Mouse (Mus musculus) gastrocnemius, postnatal 14 days (tissue): Measurements from ENCODE around the gene Tuba3a. TPM values are rescaled to one million over a fixed set of nuclear protein-coding genes. Genes with fewer than 3 reads are reported as not detected.

ENCODE experiments used
- DNase-seq: peaks from one replicate; pipeline ENCODE4 v3.0.0; 2021; ENCODE audit warnings: mixed read lengths
- intact Hi-C: fragments of 180-260 bp; cut with DNase I; formaldehyde crosslinking; loops from one replicate; pipeline ENCODE4 v1.15.1; 2025; ENCODE audit warnings: low total_unique reads
- long read RNA-seq, 2 experiments: library from polyadenylated mRNA; stranded (forward); transcript quantifications; one replicate each; pipeline ENCODE4 v2.0.0; 2021
- total RNA-seq, 2 experiments: library from RNA; stranded (reverse); gene quantifications; 2 replicates each; pipeline ENCODE4 v1.2.3; 2021

Gene Tuba3a
- not detected for total RNA-seq
- long read RNA-seq, experiment 1: 0 reads
- long read RNA-seq, experiment 2: 0 reads

- intact Hi-C loops: no loop called here
- DNase-seq: no peak
Measured at GRCm38 (mm10) chr6:125285890-125286289, at the start of gene Tuba3a. Gene Tuba3a (minus strand): TSS chr6:125286042.

GRCm38 (mm10) chr6:125334356-125334755 lies 48.5 kb upstream of the Tuba3a start:
- no peak for DNase-seq
- intact Hi-C loops: no loop called here

- intact Hi-C loops: no loop called here
- no peak for DNase-seq
Measured at GRCm38 (mm10) chr6:125333112-125333899, 47.5 kb upstream of the Tuba3a start.

GRCm38 (mm10) chr6:125330626-125331326 lies 44.9 kb upstream of the Tuba3a start:
- intact Hi-C loops: no loop called here

GRCm38 (mm10) chr6:125328243-125328642 lies 42.4 kb upstream of the Tuba3a start:
- peak; percentile 46 for DNase-seq
- intact Hi-C loops: loop anchor here (5.0 kb wide), 1 partner anchor 34 kb away; no protein-coding TSS in a partner anchor

More at GRCm38 (mm10) chr6:125330626-125331326, 44.9 kb upstream of the Tuba3a start:
- peak; percentile 92 for DNase-seq

GRCm38 (mm10) chr6:125325337-125325736 lies 39.5 kb upstream of the Tuba3a start:
- no peak for DNase-seq
- intact Hi-C loops: loop anchor here (5.0 kb wide), 1 partner anchor 37 kb away; no protein-coding TSS in a partner anchor

- intact Hi-C loops: no loop called here
- DNase-seq: no peak
Measured at GRCm38 (mm10) chr6:125323547-125323946, 37.7 kb upstream of the Tuba3a start.

GRCm38 (mm10) chr6:125322794-125323193 lies 37.0 kb upstream of the Tuba3a start:
- intact Hi-C loops: no loop called here
- no peak for DNase-seq

GRCm38 (mm10) chr6:125321114-125321855 lies 35.4 kb upstream of the Tuba3a start:
- intact Hi-C loops: no loop called here
- DNase-seq: no peak

- intact Hi-C loops: no loop called here
- DNase-seq: no peak
Measured at GRCm38 (mm10) chr6:125320323-125320722, 34.5 kb upstream of the Tuba3a start, which contains the start of gene Scnn1a. Gene Scnn1a (plus strand): TSS chr6:125320659.

GRCm38 (mm10) chr6:125319919-125320296 lies 34.1 kb upstream of the Tuba3a start:
- DNase-seq: no peak

GRCm38 (mm10) chr6:125318981-125319918 lies 33.4 kb upstream of the Tuba3a start:
- DNase-seq: no peak
- intact Hi-C loops: no loop called here

More at GRCm38 (mm10) chr6:125319919-125320296, 34.1 kb upstream of the Tuba3a start:
- intact Hi-C loops: no loop called here

- DNase-seq: no peak
- intact Hi-C loops: no loop called here
Measured at GRCm38 (mm10) chr6:125317077-125317476, 31.2 kb upstream of the Tuba3a start.

- DNase-seq: no peak
- intact Hi-C loops: no loop called here
Measured at GRCm38 (mm10) chr6:125314746-125315145, 28.9 kb upstream of the Tuba3a start.

- intact Hi-C loops: no loop called here
Measured at GRCm38 (mm10) chr6:125314231-125314563, 28.4 kb upstream of the Tuba3a start.

GRCm38 (mm10) chr6:125313546-125314230 lies 27.8 kb upstream of the Tuba3a start, which contains the start of gene Ltbr:
Gene Ltbr (minus strand): TSS chr6:125313885.
- intact Hi-C loops: no loop called here
- peak; percentile 94 for DNase-seq

More at GRCm38 (mm10) chr6:125314231-125314563, 28.4 kb upstream of the Tuba3a start:
- DNase-seq: no peak

- DNase-seq: no peak
- intact Hi-C loops: no loop called here
Measured at GRCm38 (mm10) chr6:125312581-125313355, 26.9 kb upstream of the Tuba3a start.
